Mouse (Mus musculus) induced T-regulatory cell, adult 2 months (primary cell): ENCODE measurements around the gene Zfp575.
A peak's percentile ranks its signal among the peaks of the same experiment; 100 is the strongest.

Experiments used
- DNase-seq: peaks from one replicate; pipeline ENCODE4 v3.0.0-alpha.2; 2012; ENCODE audit warnings: low read depth

The Zfp575 gene

GRCm38 (mm10) chr7:24563191-24563836 lies 24.1 kb downstream of the Zfp575 start:
- DNase-seq: no peak

- no peak for DNase-seq
Measured at GRCm38 (mm10) chr7:24561450-24561849, 26.0 kb downstream of the Zfp575 start.

- DNase-seq: no peak
Measured at GRCm38 (mm10) chr7:24555786-24556185, 31.7 kb downstream of the Zfp575 start.

- no peak for DNase-seq
Measured at GRCm38 (mm10) chr7:24551985-24552759, 35.3 kb downstream of the Zfp575 start.

- peak; percentile 13 for DNase-seq
Measured at GRCm38 (mm10) chr7:24547534-24548036, 39.9 kb downstream of the Zfp575 start.

GRCm38 (mm10) chr7:24546634-24547389 lies 40.6 kb downstream of the Zfp575 start:
- DNase-seq: peak; percentile 99

GRCm38 (mm10) chr7:24546068-24546614 lies 41.3 kb downstream of the Zfp575 start, which contains the start of the genes Pinlyp and Xrcc1:
Gene Pinlyp, minus strand, starts transcription at chr7:24546118.
Gene Xrcc1, plus strand, starts transcription at chr7:24546289.
- no peak for DNase-seq

- peak; percentile 67 for DNase-seq
Measured at GRCm38 (mm10) chr7:24544506-24544905, 42.9 kb downstream of the Zfp575 start.

- DNase-seq: no peak
Measured at GRCm38 (mm10) chr7:24539686-24540085, 47.8 kb downstream of the Zfp575 start.

GRCm38 (mm10) chr7:24538701-24539100 lies 48.7 kb downstream of the Zfp575 start:
- no peak for DNase-seq

GRCm38 (mm10) chr7:24538154-24538553 lies 49.3 kb downstream of the Zfp575 start:
- DNase-seq: no peak

GRCm38 (mm10) chr7:24537591-24537990 lies 49.9 kb downstream of the Zfp575 start:
- no peak for DNase-seq

GRCm38 (mm10) chr7:24537081-24537480 lies 50.4 kb downstream of the Zfp575 start:
- DNase-seq: no peak

GRCm38 (mm10) chr7:24534301-24534700 lies 53.1 kb downstream of the Zfp575 start:
- no peak for DNase-seq
